Mouse (Mus musculus) gastrocnemius, adult 8-10 months (tissue): ENCODE data around the gene Crim1. TPM values are rescaled to one million over a fixed set of nuclear protein-coding genes. Genes with fewer than 3 reads are reported as not detected.

ENCODE experiments used
- DNase-seq, 2 experiments: peaks; one replicate each; pipeline ENCODE4 v3.0.0; 2022; ENCODE audit warnings: low spot score in 2 of 2
- microRNA-seq: library from miRNA; unstranded; fragments of <30 nt; microRNA quantifications from one replicate; pipeline ENCODE4 v1.2.0, GENCODE M21; 2022
- total RNA-seq, 4 experiments: library from RNA; stranded (reverse); gene quantifications; 2 replicates each; pipeline ENCODE4 v1.2.4; 2022

Gene Crim1
- total RNA-seq, 4 experiments from 2014 or later, result 57.1 to 90.0 (median 73.6) TPM

GRCm38 (mm10) chr17:78417381-78418281, 217.6 kb downstream of the Crim1 start, which contains the start of gene Fez2:
Gene Fez2 (minus strand): TSS chr17:78418152.
- peak; percentile 93 to 94 for DNase-seq

- DNase-seq, result no peak
Measured at GRCm38 (mm10) chr17:78419216-78419615, 219.2 kb downstream of the Crim1 start.

GRCm38 (mm10) chr17:78425026-78425425, 225.0 kb downstream of the Crim1 start:
- no peak for DNase-seq

Small RNA genes within 50 kb of the gene (microRNA-seq; reads per million reads assigned to microRNA genes)
- not detected for gene Gm25069

Other genes starting within 250 kb of the Crim1 start
- gene Fez2, start 217.9 kb downstream of the Crim1 start, total RNA-seq, result 10 to 100 TPM; 60.3 to 95.0 (median 77.1) TPM